Mouse (Mus musculus) CH12F3 (cell line): ENCODE measurements around the gene Fam71e1.

Experiments
- in situ Hi-C: fragments of 300-500 bp; cut with MboI; formaldehyde crosslinking; loops from 2 replicates; pipeline ENCODE4 v1.14.3; 2020; ENCODE audit warnings: low sequenced_read_pairs

Fam71e1 gene

DNA sequence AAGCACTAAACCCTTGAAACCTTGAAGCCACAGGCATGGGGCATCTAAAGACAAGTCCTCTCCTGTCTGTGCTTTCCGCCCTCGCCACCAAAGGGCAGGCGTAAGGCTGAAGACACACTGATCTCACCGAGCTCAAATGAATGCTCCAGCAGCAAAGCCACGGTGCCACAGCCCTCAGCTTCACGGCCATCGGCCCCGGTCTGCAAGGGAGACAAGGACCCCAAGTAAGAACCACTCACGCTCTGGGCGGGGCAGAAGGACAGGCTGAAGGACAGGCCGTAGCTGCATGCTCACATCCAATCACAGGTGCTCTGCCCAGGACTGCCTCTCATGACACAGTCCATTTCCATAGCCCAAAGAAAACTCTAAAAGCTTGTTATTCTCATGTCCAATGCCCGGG lies 1.7 kb upstream of the Fam71e1 start:
- in situ Hi-C loops, result no loop called here

DNA sequence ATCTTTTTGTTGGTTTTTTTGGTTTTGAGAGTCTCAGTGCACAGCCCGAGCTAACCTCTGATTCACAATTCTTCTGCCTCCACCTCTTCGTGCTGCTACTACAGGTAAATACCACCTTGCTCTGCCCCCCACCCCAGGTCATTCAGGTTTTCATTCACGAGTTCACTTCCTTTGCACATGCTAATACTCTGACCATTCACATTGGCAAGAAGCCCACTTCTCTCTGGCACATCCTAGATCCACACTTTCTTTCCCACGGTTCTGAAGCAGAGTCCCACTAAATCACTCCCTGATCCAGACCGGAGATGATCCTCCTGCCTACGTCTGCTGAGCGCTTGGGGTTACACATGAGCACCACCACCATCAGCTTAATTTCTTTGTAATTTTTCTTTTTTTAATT lies 1.3 kb upstream of the Fam71e1 start:
- in situ Hi-C loops, result no loop called here

DNA sequence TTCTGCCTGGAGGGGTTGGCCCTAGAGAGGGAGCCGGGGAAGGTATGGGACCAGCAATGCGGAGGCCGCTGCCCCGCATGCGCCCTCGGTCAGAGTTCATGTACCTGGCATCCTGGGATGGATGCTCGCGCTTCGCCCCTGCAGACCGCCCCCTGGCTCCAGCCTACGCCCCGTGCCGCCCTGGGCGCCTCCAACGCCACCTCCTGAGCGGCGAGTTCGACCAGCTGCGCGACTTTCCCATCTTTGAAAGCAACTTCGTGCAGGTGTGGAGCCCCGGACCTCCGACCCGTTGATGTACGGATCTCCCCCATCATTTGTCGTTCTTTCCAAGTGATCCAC lies 359 bp downstream of the Fam71e1 start:
- in situ Hi-C loops, result no loop called here

DNA sequence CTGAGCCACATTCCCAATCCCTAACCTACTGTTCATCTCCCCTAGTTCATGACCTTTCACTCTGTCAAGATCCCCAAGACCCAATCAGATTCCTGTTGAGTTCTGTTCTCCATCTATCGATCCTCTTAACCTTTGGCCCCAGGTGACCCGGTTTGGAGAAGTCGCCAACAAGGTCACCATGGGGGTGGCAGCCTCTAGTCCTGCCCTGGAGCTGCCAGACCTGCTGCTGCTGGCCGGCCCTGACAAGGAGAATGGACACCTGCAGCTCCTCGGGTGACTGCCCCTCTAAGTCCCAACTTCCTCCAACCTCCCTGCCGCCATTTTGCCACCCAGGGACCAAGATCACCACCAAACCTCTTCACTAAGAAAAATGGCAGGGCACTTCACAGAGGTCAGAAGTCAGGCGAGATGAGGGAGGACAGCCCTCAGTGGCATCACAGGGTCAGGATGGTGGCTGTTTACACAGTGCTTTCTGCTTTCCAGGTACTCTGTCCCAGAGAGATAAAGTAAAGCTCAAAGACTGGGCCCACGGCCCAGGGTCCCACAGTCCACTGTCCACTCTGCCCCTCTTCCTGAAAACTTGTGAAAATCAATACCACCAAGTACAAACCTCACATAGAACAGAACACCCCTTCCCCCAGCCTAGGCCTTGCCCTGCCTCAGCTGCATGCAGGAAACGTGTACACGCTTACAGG lies 1.1 kb downstream of the Fam71e1 start:
- in situ Hi-C loops, result no loop called here

DNA sequence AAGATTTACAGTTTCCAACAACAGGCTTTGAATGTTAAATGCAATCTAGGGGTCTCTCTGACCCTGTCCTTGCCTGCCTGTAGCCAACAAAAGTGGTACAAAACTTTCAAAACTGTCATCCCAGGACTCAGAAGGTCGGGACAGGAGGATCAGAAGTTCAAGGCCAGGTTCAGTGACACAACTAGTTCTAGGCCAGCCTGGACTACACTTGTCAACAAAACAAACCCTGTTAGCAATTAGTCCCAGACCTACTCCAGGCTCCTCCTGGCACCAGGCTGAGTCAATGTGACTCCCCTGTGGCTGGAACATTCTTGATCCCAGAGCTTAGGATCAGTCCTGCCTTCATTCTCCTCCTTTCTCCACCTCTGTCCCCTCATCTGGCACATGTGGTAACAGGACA lies 2.5 kb downstream of the Fam71e1 start:
- in situ Hi-C loops, result no loop called here

DNA sequence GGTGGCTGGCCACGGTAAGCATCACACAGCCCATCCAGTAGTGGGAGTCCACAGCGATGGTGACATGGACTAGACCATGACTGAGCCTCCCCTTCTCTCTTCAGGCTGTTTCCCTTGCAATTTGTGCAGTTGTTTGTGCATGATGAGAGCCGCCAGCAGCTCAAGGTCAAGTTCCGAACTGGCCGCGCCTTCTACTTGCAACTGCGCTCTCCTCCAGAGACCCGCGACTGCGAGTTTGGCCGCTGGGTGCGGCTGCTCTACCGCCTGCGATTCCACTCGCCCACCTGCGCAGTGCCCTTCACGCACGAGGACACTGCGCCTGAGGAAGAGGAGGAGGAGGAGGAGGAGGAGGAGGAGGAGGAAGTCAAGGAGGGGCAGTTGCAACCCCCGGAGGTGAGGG lies 3.7 kb downstream of the Fam71e1 start:
- in situ Hi-C loops, result loop anchor here (25.0 kb wide), 1 partner anchor 137 kb away; no protein-coding TSS in a partner anchor

DNA sequence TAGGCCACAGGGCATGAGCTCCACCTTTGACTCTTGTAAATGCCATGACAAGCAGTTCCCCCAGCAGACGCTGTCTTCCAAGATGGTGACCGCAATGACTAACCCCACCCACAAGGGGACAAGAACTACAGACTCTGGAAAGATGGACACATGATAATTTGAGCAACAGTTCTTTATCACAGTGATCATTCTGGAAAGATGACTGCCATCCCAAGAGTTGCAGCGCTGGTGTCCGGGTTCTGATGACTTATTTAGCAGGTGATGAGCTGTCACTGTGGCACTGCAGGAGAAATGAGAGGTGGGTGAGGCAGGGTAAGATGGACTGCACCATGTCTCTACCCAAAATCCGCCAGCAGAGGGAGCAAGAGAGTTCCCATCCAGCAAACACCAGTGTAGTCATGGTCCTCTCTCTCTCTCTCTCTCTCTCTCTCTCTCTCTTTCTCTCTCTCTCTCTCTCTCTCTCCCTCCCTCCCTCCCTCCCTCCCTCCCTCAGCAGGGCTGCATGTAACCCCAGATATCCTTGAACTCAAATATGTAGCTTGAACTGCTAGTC lies 5.3 kb downstream of the Fam71e1 start:
- in situ Hi-C loops, result loop anchor here (25.0 kb wide), 1 partner anchor 136 kb away; no protein-coding TSS in a partner anchor

DNA sequence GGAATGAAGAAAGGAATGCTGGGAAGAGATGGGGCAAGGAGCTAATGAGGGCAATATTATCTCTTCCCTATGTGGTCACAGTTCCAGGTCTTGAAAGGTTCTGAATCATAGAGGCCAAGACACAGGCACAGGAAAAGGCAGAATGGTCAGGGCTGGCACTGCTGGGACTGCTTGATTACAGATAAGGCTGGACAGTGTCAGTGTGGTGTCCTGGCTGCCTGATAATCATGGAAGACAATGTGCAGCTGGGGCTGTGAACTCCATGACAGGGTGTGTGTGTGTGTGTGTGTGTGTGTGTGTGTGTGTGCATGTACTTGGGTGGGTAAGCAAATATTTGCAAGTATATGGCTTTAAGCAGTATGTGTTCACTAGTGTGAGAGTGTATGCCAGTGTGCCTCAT lies 11.1 kb downstream of the Fam71e1 start:
- in situ Hi-C loops, result loop anchor here (25.0 kb wide), 1 partner anchor 130 kb away; no protein-coding TSS in a partner anchor

DNA sequence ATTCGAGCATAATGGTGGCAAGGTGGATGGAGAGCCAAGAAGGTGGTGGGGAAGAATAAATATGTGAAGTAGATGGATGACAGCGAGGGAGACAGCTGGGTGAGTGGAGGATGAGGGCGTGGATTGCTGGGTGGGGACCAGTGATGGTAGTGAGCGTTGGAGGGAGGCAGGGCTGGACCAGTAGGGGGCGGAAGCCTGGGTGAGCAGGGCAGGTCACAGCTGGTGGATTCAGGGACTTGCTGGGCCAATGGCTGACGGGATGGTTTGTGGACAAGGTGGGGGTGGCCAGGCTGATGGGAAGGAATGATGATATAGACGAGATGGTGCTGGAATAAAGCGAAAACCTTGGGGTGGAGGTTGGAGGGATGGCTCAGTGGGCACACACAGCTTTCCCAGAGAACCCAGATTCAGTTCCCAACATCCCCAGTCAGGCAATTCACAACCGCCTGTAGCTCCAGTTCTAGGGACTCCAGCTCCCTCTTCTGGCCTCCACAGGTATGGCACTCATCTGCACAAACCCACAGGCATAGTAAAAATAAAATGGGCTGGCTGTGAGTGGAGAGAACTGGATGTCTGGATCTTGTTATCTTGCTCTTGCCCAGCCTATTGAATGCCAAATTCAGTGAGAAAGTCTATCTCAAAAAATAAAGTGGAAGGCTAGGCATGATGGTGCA lies 23.0 kb downstream of the Fam71e1 start:
- in situ Hi-C loops, result loop anchor here (25.0 kb wide), 1 partner anchor 118 kb away; no protein-coding TSS in a partner anchor

DNA sequence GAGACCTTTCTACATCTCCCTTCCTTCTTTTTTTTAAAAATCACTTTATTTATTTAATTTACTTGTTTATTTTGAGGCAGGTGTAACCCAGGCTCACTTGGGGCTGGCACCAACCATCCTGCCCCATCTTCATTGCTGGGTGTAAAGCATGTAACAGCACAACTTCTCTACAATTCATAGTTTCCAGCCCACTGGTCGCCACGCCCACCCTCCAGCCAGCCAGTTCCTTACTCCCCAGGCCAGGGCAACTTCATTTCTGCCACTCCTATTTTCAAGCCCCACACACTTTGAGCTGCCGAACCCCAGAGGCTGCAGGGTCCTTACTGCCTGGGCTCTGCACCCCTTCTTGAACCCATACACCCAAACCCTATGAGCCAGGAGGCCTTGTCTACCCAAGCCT lies 24.6 kb downstream of the Fam71e1 start:
- in situ Hi-C loops, result loop anchor here (25.0 kb wide), 1 partner anchor 116 kb away; no protein-coding TSS in a partner anchor

DNA sequence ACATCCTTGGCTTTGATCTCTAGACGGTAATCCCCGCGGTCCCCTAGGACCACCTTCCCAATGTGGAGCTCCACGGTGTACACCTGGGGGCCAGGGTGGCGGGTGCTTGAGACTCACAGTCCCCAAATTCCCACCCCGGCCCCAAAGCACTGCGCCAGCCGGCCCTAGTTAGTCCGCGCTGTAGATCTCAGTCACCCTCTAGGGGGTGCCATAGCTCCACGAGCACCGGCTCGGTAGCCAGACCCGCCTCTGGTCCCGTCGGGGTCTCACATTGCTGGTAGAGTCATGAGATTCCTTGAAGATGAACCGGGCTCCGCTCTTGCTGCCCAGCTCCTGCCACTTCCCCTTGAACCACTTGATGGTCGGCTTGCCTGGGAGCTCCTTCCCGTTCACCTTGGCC lies 25.3 kb downstream of the Fam71e1 start:
- in situ Hi-C loops, result loop anchor here (25.0 kb wide), 1 partner anchor 116 kb away; no protein-coding TSS in a partner anchor

DNA sequence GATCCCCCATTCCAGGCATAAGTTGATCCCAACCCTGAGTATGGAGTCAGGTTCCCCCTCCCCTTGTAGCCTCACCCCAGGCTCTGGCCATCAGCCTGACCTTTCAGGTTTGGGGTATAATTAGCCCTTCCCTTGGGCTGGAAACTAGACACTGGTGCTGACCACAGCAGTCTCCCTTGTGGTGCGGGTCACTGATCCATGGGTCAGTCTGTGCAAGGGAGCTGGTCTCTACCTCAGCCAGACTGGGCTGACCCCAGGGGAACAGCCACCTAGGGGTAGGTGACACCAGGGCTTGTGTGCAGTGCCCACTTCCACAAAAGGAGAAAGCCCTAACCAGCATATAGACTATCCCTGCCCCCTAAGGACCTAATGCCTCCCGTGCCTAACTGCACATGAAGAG lies 26.7 kb downstream of the Fam71e1 start:
- in situ Hi-C loops, result loop anchor here (25.0 kb wide), 1 partner anchor 114 kb away; no protein-coding TSS in a partner anchor

DNA sequence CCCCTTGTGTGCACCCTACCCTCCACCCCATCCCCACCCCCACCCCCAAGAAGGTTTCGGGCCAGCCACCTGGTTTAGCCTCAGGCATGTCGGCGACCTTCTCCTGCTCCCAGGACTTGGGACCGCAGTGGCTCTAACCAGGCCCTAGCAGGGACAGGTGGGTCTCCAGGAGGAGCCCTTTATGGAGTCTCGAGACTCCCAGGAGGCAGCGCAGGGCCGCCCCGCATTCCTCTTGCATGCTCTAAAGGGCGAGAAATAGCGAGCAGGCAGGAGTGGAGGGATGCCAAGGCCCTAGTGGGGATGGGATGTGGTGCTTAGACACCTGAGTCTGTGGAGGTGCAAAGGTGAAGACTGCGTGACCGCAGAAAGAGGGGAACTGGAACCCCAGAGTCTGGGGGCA lies 28.1 kb downstream of the Fam71e1 start, which contains the start of gene Mybpc2:
TSS of gene Mybpc2 (minus strand) at position 155 of the 400 bp plus-strand sequence.
- in situ Hi-C loops, result loop anchor here (25.0 kb wide), 1 partner anchor 113 kb away; no protein-coding TSS in a partner anchor

DNA sequence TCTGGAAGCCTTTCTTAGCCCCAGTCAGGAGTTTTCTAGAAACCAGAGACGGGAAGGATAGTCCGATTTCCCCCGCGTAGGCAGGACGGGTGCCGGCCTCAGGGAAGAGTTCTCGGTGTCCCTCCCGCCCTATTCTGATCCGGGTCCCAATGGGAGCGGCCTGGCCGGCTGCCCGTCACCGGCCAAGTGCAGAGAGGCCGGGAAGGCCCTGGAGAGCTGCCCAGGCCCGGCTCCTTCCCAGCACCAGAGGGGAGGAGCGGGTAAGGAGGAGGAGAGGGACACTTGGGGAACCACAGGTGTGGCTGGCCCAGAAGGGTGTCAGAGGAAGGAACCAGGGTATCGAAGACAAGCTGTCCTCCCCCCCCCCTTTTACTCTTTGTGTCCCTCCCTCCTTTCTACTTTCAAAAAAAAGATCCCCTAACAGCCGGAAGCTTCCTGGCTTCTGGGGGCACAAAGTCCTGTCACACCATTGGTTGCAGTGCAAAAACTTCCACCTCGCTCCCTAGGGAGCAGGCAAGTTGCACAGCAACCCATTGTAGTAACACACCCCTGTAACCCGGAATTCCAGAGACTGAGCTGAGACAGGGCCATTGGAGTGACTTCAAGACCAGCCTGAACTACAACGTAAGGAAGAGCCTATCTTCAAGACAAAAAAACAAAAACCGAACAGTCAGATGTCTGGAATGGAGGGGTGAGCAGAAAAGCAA lies 28.9 kb downstream of the Fam71e1 start:
- in situ Hi-C loops, result no loop called here

DNA sequence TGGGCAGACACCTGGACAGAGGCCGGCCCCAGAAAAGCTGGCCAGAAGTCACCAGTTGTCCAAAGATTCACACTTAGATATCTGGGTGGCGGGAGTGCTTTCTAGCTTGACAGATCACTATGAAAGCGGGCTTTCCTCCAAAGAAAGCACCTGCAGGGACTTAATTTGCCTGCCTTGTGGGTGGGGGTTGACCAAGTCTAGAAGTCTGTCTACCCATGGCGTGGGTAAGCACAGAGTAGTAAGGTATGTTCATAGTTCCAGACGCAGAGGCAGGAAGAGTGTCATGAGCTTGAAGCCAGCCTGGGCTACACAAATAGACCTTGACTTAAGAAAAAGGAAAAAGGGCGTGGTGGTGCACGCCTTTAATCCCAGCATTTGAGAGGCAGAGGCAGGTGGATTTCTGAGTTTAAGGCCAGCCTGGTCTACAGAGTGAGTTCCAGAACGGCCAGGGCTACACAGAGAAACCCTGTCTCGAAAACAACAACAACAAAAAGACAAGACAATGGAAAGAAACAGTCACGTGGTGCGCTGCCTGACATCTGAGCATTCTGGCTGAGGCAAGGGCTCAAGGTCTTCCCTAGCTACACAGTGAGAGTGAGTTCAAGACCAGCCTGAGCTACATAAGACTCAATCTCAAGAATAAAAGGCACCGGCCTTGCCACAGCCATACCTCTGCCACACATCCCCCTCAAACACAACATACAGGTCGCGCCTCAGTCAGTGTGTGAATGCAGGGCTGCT lies 30.2 kb downstream of the Fam71e1 start:
- in situ Hi-C loops, result no loop called here

DNA sequence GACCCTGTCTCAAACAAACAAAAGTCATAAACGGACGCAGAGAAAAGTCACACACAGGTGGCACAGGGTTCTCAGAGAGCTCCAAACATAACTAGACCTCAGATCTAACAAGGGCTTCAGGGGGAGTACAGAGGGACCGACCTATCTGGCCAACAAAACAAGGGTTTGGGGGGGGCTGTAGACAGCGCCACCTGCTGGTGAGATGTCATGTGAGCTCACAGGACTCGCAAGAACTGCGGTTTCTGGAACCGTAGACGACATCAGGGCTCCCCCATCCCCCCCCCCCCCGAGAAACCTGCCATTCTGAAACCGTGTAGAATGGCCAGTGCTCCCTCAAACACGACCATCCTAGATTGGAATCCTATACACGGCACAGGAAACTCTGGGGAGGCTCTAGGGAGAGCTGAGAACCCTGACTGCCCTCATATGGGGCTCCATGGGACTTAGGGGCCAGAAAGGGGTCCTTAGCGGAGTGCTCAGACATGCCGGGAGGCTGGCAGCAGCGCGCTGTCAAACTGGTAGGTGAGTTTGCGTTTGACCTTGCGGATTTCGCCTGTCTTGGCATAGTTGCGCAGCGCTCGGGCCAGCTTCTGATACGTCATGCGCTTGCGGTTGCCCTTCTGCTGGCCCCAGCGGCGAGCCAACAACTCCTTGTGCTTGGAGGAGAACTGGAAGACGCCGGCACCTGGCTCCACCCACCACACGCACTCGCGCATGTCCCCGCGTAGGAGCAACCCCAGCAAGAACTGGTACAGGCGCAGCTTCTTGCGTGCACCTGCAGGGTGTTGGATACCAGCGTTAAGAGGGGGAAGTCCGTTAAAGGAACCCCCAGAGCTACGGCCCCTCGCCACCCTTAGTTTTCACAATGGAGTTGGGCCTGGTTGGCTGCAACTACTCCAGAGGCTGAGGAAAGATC lies 31.4 kb downstream of the Fam71e1 start:
- in situ Hi-C loops, result no loop called here

DNA sequence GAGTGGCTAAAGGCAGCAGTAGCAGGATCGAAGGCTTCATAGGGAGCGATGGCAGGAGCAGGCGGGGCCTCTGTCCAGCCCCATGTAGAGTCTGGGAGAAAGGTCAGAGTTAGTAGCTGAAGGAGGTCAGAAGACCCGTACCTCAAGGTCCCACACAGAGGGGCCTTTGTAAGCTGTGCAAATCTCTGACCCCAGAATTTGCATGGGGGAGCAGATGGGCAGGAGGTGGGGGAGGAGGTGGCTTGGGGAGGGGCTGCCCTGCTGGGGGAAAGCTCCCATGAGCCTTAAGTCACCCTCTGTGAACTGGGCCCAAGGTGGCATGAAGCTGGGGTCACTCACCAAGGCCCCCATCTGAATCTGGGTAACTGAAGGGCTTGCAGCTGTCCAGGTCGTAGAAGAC lies 33.1 kb downstream of the Fam71e1 start:
- in situ Hi-C loops, result no loop called here

DNA sequence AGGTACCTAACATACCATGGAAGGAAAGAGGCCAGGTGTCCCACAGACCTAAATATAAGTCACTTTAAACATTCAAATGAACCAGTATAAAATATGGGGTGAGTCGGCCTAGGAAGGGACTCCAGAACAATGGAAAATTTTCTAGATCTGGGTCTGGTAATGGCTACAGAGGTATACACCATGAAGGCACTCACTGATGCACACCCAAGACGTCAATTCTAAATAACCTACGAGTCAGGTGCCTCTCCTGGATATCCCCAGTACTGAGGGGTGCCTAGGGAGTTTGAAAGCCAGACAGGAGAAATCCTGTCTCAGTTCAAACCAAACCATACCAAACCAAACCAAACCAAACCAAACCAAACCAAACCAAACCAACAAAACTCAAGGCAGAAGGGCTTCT lies 34.1 kb downstream of the Fam71e1 start:
- in situ Hi-C loops, result no loop called here

DNA sequence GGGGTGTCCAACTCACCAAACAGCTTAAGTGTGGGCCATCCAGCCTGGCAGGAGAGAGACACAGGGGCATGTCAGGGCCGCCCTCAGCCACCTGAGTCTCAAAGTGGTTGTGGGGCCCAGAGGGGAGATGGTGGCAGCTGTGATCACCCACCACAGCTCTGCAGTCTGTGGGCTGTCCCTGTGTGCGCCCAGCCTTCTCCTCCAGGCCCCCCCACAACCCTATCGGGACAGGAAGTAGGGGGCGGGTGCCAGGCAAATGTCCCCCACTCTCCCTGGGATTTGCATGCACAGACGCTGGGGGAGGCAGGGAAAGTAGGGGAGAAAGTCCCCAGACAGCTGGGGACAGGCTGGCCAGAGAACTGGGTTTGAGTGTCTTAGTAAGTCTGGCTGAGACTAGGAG lies 34.8 kb downstream of the Fam71e1 start:
- in situ Hi-C loops, result no loop called here
